Mouse (Mus musculus) lung, postnatal 14 days (tissue): ENCODE results near the gene Pik3r4.
"Not testable (repeated sequence)": the region's sequence is repeated elsewhere in the genome, so short reads cannot be mapped to it uniquely, and the experiment has no call there.

Source experiments
- DNase-seq: peaks from one replicate; pipeline ENCODE4 v3.0.0; 2021

The Pik3r4 gene

GRCm38 (mm10) chr9:105642460-105643371 is at the start of gene Pik3r4:
Gene Pik3r4, plus strand, starts transcription at chr9:105642978.
- DNase-seq: peak; percentile 84

GRCm38 (mm10) chr9:105598906-105599305 is 43.9 kb upstream of the Pik3r4 start:
- DNase-seq: no peak

GRCm38 (mm10) chr9:105611980-105612771 is 30.6 kb upstream of the Pik3r4 start:
- DNase-seq: no peak

- DNase-seq: no peak
Observed at GRCm38 (mm10) chr9:105612919-105613318, 29.9 kb upstream of the Pik3r4 start.

GRCm38 (mm10) chr9:105615952-105616351 is 26.8 kb upstream of the Pik3r4 start:
- no peak for DNase-seq

- DNase-seq: peak; percentile 67
Observed at GRCm38 (mm10) chr9:105617274-105617673, 25.5 kb upstream of the Pik3r4 start.

GRCm38 (mm10) chr9:105633961-105634360 is 8.8 kb upstream of the Pik3r4 start:
- no peak for DNase-seq

- DNase-seq: not testable (repeated sequence)
Observed at GRCm38 (mm10) chr9:105641377-105641776, 1.4 kb upstream of the Pik3r4 start.

GRCm38 (mm10) chr9:105656189-105656588 is 13.4 kb downstream of the Pik3r4 start:
- DNase-seq: no peak

- DNase-seq: no peak
Observed at GRCm38 (mm10) chr9:105658216-105658615, 15.4 kb downstream of the Pik3r4 start.

- DNase-seq: no peak
Observed at GRCm38 (mm10) chr9:105659877-105660276, 17.1 kb downstream of the Pik3r4 start.

GRCm38 (mm10) chr9:105665269-105665668 is 22.5 kb downstream of the Pik3r4 start:
- DNase-seq: no peak

- no peak for DNase-seq
Observed at GRCm38 (mm10) chr9:105670916-105671315, 28.1 kb downstream of the Pik3r4 start.

- no peak for DNase-seq
Observed at GRCm38 (mm10) chr9:105672032-105672431, 29.3 kb downstream of the Pik3r4 start.

- DNase-seq: no peak
Observed at GRCm38 (mm10) chr9:105675941-105676340, 33.2 kb downstream of the Pik3r4 start.

- DNase-seq: no peak
Observed at GRCm38 (mm10) chr9:105681386-105681785, 38.6 kb downstream of the Pik3r4 start.

- no peak for DNase-seq
Observed at GRCm38 (mm10) chr9:105684549-105685165, 41.9 kb downstream of the Pik3r4 start.

GRCm38 (mm10) chr9:105689485-105689884 is 46.7 kb downstream of the Pik3r4 start:
- DNase-seq: no peak

GRCm38 (mm10) chr9:105692472-105692871 is 49.7 kb downstream of the Pik3r4 start:
- DNase-seq: no peak

- no peak for DNase-seq
Observed at GRCm38 (mm10) chr9:105693056-105693455, 50.3 kb downstream of the Pik3r4 start.

- DNase-seq: peak; percentile 90
Observed at GRCm38 (mm10) chr9:105693854-105694253, 51.1 kb downstream of the Pik3r4 start.

GRCm38 (mm10) chr9:105696818-105697564 is 54.2 kb downstream of the Pik3r4 start:
- no peak for DNase-seq
